Mouse (Mus musculus): ENCODE results near the gene Glis1. TPM values are rescaled to one million over a fixed set of nuclear protein-coding genes. Genes with fewer than 3 reads are reported as not detected.

Gene Glis1
- total RNA-seq, 2 experiments from 2014 or later = 0.15 to 0.25 TPM

DNA sequence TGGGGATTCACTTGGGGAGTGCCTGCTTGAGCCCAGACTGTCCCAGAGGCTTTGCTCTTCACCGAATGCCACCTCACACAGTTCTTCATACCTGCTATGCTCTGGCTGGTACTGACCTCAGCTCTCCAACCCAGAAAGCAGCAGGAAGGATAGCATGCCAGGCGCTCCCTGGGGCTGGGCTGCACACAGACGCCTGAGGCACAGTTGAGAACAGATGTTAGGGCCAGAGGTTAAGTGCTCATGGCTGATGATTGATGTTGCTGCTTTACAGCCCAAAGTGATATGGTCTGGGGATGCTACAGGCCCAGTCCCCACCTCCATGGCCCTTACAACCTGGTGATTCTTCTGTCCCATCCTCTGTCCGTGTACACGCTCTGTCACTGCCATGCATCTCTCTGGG lies 190.6 kb downstream of the Glis1 start:
- DNase-seq = no peak

- DNase-seq = no peak
These were observed 193.8 kb downstream of the Glis1 start for GRCm38 (mm10) chr4:107628226-107628625.

DNA sequence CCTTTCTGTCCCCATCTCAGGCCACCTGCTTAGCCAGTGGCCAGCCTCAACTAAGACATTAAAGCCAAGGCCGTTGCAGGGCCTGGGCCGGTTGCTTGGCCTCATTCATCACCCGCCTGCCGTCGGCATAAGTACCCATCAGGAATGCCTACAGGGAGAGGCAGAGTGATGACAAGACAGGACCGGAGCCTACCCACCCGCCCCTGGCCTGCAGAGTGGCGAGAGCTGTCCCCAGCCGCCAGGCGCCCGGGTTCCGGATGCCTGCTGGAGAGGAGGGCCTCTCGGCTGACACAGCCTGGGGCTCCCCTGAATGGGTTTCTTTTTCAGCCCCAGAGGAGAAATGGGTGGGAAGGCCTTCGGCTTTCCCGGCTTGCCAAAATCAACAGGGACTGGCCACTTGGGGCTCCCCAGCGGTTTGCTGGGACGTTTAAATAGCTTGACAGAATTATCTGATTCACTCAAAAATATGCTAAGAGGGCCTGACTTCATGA lies 194.6 kb downstream of the Glis1 start:
- DNase-seq = peak in 1 of 2 experiments; percentile 14

DNA sequence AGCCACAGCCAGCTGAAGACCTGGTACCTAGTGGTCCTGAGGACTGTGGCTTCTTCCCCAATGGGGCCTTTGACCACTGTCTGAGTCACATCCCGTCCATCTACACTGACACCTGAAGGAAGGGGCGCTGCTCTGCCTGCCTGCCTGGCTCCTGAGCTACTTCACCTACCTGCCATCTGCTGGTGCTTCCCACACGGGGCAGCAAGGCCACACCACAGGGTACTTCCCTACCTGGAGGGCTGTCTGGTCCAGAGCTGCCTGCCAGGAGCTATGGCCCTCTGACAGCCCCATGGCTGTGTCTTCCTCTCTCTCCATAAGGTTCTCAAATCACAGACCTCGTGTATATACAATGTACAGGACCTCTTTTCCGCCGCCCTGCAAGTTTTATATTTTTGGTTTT lies 200.2 kb downstream of the Glis1 start:
- DNase-seq = no peak

- no peak for DNase-seq
These were observed 201.7 kb downstream of the Glis1 start for GRCm38 (mm10) chr4:107636099-107636498.

- DNase-seq = peak in 1 of 2 experiments; percentile 59
These were observed 203.3 kb downstream of the Glis1 start for GRCm38 (mm10) chr4:107637670-107638069.

DNA sequence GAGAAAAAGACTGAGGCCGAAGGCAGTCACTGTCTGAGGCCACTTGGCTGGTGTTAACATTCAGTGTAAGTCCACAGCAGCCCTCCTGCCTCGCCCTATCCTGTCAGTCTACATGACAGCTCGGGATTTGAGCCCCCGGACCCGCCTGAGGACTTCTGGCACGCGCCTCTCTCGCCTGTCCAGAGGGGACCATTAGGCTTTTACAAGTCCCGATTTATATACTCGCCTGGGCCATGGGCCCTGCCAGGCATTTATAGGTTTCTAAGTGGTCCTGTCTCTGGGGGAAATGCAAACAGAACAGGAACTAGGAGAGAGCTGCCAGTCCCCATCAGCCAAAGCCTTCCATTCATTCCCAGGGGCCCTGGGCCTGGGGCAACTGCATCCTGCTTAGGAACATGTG lies 203.9 kb downstream of the Glis1 start:
- DNase-seq = no peak

GRCm38 (mm10) chr4:107641624-107642023 lies 207.2 kb downstream of the Glis1 start:
- DNase-seq = no peak

DNA sequence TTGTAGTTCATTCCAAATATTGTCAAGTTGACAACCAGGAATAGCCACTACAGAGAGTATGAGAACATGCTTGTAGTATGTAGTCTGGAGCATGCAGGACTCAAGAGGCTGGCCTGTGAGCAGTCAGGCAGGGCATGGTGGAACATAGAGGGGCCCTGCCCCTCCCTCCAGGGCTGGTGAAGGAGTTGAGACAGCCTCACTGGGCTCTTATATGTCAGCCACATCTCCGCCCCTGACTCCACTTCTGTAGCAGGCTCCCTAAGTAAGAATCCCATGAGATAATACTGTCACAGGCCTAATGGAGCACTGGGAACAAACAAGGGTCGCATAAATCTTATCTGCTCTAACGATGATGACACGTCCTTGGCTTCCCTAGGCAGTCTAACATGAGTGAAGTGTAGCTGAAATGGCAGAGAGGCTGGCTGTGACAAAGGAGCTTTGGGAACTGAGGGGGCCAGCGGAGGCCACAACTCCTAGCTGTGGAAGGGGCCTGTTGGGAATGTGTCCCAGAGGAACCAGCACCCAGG lies 214.6 kb downstream of the Glis1 start:
- DNase-seq = no peak

DNA sequence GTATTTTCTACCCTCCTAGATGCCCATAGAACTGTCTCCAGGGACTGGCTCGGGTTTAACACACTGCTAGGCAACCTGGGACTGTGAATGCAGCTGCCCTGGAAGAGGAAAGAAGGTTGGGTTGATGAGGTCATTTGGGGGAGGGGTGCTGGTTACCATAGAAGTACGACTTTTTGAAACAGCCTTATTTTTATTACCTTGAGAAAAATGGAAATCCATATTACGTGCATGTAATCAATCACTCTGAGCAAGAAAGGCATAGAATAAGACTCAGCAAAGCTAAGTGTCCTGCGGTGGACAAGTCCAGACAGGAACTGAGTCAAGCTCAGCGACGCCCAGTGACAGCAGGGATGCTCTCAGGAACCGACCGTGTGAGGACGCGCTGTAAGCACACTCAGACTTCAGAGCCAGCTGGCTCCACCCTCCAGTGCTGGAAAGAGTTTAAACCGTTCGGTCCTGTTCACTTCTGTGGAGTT lies 216.7 kb downstream of the Glis1 start:
- DNase-seq = no peak

DNA sequence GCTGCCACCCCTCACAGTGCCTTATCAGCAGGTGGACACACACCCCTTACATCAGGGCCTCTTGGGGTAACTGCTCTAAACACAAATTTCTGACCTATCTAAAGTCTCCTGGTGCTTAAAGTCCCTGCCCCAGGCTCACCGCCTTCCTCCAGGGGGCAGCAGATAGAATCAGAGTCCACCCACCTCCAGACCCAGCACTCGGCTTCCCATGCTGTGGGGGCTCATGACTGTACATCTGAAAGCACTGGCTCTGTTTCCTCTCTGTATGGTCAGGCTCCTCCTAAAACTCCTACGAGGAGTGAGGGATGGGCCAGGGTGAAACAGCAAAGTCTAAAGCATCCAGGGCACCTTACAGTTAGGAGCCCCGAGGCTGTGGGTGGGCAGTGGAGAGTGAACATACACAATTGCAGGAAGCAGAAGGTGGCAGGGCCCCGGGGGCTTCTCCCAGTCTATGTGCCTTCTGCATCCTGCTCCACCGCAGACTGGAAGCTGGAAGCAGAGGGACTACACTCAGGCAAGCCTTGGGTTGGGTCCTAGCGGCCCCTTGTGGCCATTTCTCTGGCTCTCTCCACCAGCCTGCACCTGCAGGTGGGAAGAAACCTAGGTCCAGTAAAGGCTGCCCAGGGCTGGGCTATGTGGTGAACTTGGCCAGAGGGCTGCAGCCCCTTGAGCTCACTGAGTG lies 218.3 kb downstream of the Glis1 start:
- peak; percentile 44 to 74 for DNase-seq

DNA sequence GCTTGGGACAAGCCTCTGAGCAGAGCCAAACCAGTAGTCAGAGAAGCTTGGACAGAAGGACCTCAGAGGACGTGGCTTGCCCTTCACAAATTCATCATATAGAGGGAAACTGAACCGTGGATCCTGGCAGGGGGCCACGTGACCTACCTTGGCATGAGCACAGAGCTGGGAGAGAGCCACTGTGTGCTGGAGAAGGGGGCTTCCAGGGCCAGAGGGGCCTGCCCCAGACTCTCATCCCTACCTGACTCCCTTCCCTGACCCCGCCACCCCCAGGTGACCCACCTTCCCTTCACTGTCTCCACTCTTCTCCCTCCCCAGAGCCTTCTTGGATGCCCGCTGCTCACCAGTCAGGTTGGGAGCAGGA lies 218.9 kb downstream of the Glis1 start:
- DNase-seq = no peak

DNA sequence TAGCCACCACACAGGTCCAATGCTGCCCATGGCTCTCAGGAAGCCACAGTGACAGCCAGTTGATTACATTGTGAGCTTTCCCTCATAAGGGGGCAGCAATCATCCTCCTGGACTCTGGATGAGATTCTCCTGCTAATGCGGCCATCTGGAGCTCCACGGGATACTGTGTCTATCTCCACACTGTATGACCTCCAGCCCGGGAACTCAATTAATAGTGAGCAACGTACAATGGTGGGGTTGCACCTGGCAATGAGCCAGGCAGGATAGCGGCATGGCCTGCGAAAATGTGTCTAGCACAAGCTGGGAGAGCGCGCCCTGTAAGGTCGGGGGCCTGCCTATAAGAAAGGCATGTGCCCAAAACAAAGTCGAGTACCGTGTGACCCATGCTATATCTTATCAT lies 226.3 kb downstream of the Glis1 start:
- DNase-seq = no peak

- no peak for DNase-seq
These were observed 234.1 kb downstream of the Glis1 start for GRCm38 (mm10) chr4:107668514-107668913.

DNA sequence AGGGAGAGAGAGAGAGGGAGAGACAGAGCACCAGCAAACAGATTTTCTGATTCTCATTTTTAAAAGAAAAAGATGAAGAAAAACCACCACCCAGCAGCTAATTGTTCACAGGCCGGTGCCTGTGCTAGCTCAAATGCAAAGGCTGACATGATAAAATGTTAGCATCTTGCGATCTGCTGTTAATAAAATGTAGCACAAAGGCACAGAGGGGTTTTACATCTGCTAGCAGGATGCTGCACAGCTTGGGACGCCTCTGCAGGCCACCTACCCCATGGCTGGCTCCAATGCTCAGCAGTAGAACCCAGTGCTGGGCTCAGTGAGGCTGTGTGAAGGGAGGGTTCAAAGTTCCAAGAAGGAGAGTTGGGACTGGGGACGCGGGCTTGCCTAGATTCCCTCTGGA lies 236.3 kb downstream of the Glis1 start:
- DNase-seq = no peak

GRCm38 (mm10) chr4:107673638-107674321 lies 239.4 kb downstream of the Glis1 start:
- DNase-seq = peak; percentile 58 to 69

GRCm38 (mm10) chr4:107674322-107674644 lies 239.9 kb downstream of the Glis1 start:
- no peak for DNase-seq

- no peak for DNase-seq
These were observed 241.3 kb downstream of the Glis1 start for GRCm38 (mm10) chr4:107675645-107676044.

- DNase-seq = no peak
These were observed 246.1 kb downstream of the Glis1 start for GRCm38 (mm10) chr4:107680311-107681098.

DNA sequence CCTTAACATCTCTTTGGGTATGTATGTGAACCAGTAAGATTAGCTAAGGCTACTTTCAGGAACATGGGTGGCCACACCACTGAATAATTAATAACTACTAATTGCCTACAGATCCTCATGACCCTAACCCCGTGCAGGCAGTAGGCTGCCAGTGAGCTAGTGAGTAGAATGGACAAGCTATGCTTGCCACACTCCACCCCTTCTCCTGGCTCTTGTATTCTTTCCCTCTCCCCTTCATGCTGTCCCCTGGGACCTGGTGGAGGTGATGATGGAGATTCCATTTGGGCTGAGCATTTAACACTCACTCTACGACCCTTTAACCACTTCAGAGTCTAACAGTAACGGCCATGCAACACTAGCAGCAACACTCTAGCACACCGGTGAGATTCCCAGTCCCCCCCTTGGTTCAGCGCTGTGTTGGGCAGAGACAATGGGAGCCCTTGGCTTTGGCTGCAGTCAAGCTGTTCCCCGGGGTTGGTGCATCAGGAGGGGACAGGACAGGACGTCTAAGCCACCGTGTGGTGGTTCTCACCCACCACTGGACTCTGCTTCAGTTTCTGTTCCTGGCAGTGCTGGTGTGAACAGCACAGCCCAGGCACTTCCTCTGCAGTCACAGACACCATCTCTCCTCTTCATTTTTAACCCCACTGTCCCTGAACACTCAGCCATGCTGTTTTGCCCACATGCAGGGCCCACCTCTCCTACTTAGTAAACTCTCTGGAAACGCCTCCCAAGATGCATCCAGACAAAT lies 246.9 kb downstream of the Glis1 start:
- DNase-seq = no peak

- no peak for DNase-seq
These were observed 248.8 kb downstream of the Glis1 start for GRCm38 (mm10) chr4:107683006-107683756.
